In the genomic region with DNA sequence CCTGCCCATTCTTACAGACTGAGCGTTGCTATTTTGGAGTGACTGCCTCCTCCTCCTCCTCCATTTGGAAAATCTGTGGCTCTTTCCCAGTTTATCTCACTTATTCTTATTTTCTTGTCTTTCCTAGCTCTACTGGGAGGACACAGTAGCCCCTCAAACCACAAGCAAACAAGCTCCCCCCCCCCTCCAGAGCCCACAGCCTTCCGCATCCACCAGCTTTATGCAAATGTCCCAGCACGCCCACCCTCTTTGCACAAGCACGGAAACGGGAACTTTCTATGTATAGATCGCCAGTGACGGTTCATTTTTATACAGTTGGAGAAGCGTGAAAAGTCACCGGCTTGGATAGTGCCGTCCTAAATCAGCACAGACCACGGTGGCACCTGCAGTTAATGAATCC, we compare ENCODE assay signal across 8 mouse cellular contexts. TPM values are rescaled to one million over a fixed set of nuclear protein-coding genes. Genes with fewer than 3 reads are reported as not detected.
DNase-seq lines count a peak whose midpoint lies in the region; ATAC-seq and TF ChIP-seq lines count a peak whose summit lies in the region.

No protein-coding gene starts in this region.

- H3K9me3 ChIP-seq in megakaryocyte, embryonic 14.5 days, result no peaks in the 10 kb centered on the region
- H3K9me3 ChIP-seq in stomach, postnatal 0 days (ENCODE audit: control insufficient read depth, low read length), result no peaks in the 10 kb centered on the region

- DNase-seq in gastrocnemius, adult 2 months, result no peak
- no peak for DNase-seq in gastrocnemius, adult 8-10 months (ENCODE audit: low spot score in 2 of 2)
- DNase-seq in spleen, postnatal 36 days (ENCODE audit: low spot score in 2 of 2), result peak; percentile 42 to 60
- no peak for DNase-seq in spleen, postnatal 4 days (ENCODE audit: low spot score in 2 of 2)
- no peak for DNase-seq in stomach, postnatal 0 days (ENCODE audit: low spot score)
- DNase-seq in cerebellum, postnatal 4 days (ENCODE audit: low spot score in 2 of 2), result no peak
- no peak for DNase-seq in c-Kit-positive CD71-positive TER-119-positive erythroid progenitor cells, embryonic 14.5 days (ENCODE audit: low spot score)

- H3K36me3 ChIP-seq in megakaryocyte, embryonic 14.5 days (replicated peaks; ENCODE audit: low read length), result no peaks in the 10 kb centered on the region
- H3K36me3 ChIP-seq in stomach, postnatal 0 days (ENCODE audit: control insufficient read depth, insufficient read depth, low read length), result no peaks in the 10 kb centered on the region

- intact Hi-C loops in gastrocnemius, adult 2 months (cut with DNase I), result no loop called here

- H3K27ac ChIP-seq in gastrocnemius, adult 2 months, result no peak overlapping the region
- no peak overlapping the region for H3K27ac ChIP-seq in stomach, postnatal 0 days (replicated peaks)

- TF ChIP-seq CTCF in gastrocnemius, adult 2 months (IDR thresholded peaks at IDR 0.05), result no peak
- no peak for TF ChIP-seq CTCF in stomach, postnatal 0 days (IDR thresholded peaks at IDR 0.05; ENCODE audit: low read depth)

- peaks cover 47% of the 10 kb centered on the region for H3K4me1 ChIP-seq in megakaryocyte, embryonic 14.5 days
- H3K4me1 ChIP-seq in stomach, postnatal 0 days (replicated peaks; ENCODE audit: control insufficient read depth, insufficient read depth), result no peaks in the 10 kb centered on the region; the same call in 1 of the 2 replicates

- WGBS in stomach, postnatal 0 days, result 36% methylated on average over 11 of the region's 11 CpGs

- H3K9ac ChIP-seq in stomach, postnatal 0 days (ENCODE audit: low read length), result no peak overlapping the region

- peak overlapping the region; percentile 32 for H3K4me2 ChIP-seq in stomach, postnatal 0 days (replicated peaks; ENCODE audit: low read depth)

- H3K4me3 ChIP-seq in gastrocnemius, adult 2 months, result peak overlapping the region; percentile 7; the same call in 1 of the 2 replicates
- H3K4me3 ChIP-seq in megakaryocyte, embryonic 14.5 days (replicated peaks), result peak overlapping the region; percentile 87
- H3K4me3 ChIP-seq in stomach, postnatal 0 days (ENCODE audit: low read depth, low read length), result no peak overlapping the region

- no peak for TF ChIP-seq EP300 in stomach, postnatal 0 days (optimal IDR thresholded peaks at IDR 0.05)

- H3K27me3 ChIP-seq in megakaryocyte, embryonic 14.5 days (replicated peaks), result no peaks in the 10 kb centered on the region
- H3K27me3 ChIP-seq in stomach, postnatal 0 days (ENCODE audit: control insufficient read depth, insufficient read depth, low read length), result no peaks in the 10 kb centered on the region

- ATAC-seq in stomach, postnatal 0 days (ENCODE audit: low FRiP score, low TSS enrichment), result no peak

RNA-seq across cellular contexts. Expression of gene Lyrm9, which starts 33.9 kb away (rescaled TPM):
- 10 to 100 TPM; 15.0 to 15.3 TPM for total RNA-seq in gastrocnemius, adult 2 months (2021)
- total RNA-seq in gastrocnemius, adult 8-10 months (2022), result 10 to 100 TPM; 15.7 to 22.0 (median 19.6) TPM
- 62.0 and 120 TPM in 2 replicates for polyA plus RNA-seq in megakaryocyte, embryonic 14.5 days (2012; ENCODE audit: insufficient read depth, low replicate concordance)
- polyA plus RNA-seq in stomach, postnatal 0 days (2015; fragmentation: Nextera tagmentation; extraction: Ambion mirVana), result 19.5 and 20.1 TPM in 2 replicates

RNA-seq across cellular contexts. Expression of gene Ccnq, which starts 40.9 kb away (rescaled TPM):
- 10 to 100 TPM in 1 of 2 experiments, 1 to 10 TPM in 1; 9.8 to 13.0 TPM for total RNA-seq in gastrocnemius, adult 2 months (2021)
- total RNA-seq in gastrocnemius, adult 8-10 months (2022), result 10 to 100 TPM; 12.1 to 13.7 (median 13.1) TPM
- polyA plus RNA-seq in megakaryocyte, embryonic 14.5 days (2012; ENCODE audit: insufficient read depth, low replicate concordance), result 17.5 and 51.3 TPM in 2 replicates
- polyA plus RNA-seq in stomach, postnatal 0 days (2015; fragmentation: Nextera tagmentation; extraction: Ambion mirVana), result 30.4 and 31.8 TPM in 2 replicates

Comparison
In these comparisons a context has a peak if more than half of its experiments do, and no peak if none do; other contexts are left out.
1. DNase-seq: peak in spleen, postnatal 36 days (2 of 2); none in gastrocnemius, adult 2 months (single experiment), gastrocnemius, adult 8-10 months (0 of 2), spleen, postnatal 4 days (0 of 2), stomach, postnatal 0 days (single experiment), cerebellum, postnatal 4 days (0 of 2) and c-Kit-positive CD71-positive TER-119-positive erythroid progenitor cells, embryonic 14.5 days (single experiment).